Mouse (Mus musculus): ENCODE results near the gene Irs2. TPM values are rescaled to one million over a fixed set of nuclear protein-coding genes. Genes with fewer than 3 reads are reported as not detected.

Irs2 gene
- total RNA-seq, 2 experiments from 2014 or later: 44.9 to 54.0 TPM

DNA sequence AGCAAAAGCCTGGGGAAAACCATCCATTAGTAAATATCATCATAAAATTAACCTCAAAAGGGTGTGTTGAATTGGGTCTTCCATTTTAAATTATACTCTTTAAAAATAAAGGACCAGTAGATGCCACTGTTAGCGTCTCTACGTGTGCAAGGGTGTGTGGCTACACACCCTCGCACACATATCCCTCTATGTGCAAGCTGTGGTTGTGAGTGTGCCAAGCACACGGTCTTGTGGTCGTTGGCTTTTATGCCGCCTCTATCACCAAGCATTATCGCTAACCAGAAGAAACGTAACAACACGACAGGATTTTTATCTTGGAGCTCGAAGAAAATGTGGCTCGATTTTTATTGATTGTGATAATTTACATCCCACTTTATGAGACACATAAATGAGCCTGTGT is 2.1 kb upstream of the Irs2 start:
- DNase-seq (ENCODE audit: low spot score in 2 of 2): no peak

DNA sequence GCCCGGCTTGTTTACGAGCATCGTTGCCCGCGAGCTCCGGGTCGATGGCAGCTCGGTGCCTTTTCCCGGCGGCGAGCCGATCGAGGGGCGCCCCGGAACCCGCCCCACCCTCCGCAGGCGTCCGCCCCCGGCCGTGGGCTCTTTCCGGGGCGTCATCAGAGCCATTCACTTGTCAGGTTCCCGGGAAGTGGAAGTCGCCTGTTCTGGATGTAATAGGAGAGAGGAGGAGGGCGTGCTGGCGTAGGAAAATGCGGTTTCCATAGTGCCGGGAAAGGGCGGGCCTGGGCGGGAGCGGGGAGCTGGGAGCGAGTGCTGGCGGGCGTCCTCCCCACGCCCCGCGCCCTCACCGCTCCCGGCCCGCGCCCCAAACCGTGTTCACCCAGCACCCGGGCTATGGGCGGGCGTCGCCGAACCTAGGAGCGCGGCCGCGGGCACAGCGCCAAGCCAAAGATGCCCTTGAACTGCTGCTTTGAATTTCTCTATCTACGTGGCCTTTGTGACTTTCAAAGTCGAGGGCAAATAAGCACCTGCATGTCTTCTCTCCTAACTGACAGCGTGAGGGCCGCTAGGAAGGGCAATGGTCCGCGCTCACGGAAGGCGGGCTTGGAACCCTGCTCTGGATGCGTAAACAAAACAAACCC is 1.3 kb upstream of the Irs2 start:
- no peak for DNase-seq (ENCODE audit: low spot score in 2 of 2)

DNA sequence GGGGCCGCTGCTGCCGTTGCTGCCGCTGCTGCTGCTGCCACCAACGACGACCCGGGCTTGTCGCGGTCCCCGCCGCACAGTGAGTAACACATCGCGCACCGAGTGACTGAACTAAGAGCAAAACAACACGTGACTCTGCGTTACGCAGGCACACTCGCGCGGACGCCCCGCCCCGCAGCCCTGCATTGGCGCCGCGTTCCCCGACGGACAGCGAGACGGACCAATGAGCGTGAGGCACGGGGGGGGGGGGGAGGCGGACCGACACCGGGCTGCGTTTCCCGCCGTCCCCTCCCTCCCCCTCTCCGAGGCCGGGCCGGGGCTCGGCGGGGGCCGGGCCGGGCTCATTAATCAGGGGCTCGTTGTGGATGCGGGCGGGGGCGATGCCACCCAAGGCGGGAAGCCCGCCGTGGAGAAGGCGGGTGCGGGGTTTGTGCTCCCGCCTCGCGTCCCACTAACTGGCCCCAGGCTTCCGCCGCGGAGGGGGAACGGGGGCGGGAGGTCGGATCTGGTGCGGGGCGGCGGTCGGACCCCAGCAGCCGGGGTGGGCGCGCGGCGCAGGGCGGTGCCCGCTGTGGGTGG is 673 bp upstream of the Irs2 start:
- DNase-seq (ENCODE audit: low spot score in 2 of 2): peak; percentile 97 to 98

DNA sequence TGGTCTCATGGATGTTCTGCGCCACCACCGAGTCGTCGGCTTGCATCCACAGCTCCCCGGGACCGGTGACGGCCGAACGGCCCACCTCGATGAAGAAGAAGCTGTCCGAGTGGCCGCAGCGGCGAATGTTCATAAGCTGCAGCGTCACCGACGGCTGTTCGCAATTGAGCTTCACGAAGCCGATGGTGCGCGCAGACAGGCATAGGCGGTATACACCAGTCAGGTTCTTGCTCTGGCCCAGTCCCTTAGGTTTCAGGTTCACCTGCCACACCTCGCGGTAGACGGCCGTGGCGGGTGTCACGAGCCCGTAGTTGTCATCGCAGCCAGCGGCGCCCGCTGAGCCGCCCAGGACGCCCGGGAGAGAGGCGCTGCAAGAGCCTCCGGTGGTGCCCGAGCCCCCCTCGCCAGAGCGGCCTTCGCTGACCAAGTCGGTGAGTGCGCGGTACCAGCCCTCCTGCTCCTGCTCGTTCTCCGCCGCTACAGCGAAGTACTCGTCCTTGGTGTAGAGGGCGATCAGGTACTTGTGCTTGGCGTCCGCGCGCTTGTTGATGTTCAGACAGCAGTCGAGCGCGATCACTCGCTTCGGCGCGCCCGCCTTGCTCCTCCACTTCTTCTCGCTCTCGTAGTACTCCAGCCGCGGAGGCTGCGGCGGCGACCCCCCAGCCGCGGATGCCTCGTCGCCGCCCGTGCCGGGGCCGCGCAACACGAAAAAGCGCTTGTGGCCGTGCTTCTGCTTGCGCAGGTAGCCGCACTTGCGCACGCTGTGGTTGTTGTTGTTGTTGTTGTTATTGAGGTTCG is 478 bp downstream of the Irs2 start:
- peak; percentile 60 to 69 for DNase-seq (ENCODE audit: low spot score in 2 of 2)

DNA sequence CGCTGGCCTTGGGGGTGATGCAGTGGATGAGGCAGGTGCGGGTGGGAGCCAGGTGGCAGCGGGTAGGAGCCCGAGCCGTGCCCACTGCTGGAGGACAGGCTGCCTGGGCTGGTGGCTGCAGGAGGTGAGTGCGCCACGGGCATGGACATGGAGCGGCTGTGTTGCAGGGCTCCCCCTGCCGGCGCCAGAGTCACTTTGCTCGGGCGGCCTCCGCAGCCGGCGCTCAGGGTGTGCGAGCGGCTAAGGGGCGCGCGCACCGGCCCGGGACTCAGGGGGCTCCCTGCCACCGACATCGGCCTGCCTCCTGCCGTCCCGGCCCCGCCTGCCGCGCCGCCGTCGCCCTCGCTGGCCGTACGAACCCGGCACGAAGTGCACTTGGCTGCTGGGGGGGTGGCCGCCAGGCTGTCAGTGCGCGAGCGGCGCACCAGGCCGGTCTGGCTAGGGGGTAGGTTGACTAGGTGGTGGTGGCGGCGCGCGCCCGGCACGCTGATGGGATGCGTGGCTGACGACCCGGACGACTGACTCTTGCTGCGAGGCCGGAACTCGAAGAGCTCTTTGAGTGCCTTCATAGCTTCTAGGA is 1.2 kb downstream of the Irs2 start:
- peak; percentile 92 to 96 for DNase-seq (ENCODE audit: low spot score in 2 of 2)

DNA sequence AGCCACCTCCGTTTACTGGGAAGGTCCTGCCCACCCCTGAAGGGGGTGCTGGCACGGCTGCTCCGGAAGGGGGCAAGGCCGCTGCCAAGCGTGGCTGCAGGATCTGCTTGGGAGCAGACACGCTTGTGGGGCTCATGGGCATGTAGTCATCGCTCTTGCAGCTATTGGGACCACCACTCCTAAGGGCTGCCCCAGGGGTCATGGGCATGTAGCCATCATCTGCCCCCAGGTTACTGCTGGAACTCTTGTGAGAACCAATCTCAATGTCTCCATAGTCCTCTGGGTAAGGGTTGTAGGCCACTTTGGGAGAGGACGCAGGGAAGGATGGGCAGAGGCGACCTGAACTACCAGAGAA is 2.0 kb downstream of the Irs2 start:
- peak in 1 of 2 experiments; percentile 33 for DNase-seq (ENCODE audit: low spot score in 2 of 2)

DNA sequence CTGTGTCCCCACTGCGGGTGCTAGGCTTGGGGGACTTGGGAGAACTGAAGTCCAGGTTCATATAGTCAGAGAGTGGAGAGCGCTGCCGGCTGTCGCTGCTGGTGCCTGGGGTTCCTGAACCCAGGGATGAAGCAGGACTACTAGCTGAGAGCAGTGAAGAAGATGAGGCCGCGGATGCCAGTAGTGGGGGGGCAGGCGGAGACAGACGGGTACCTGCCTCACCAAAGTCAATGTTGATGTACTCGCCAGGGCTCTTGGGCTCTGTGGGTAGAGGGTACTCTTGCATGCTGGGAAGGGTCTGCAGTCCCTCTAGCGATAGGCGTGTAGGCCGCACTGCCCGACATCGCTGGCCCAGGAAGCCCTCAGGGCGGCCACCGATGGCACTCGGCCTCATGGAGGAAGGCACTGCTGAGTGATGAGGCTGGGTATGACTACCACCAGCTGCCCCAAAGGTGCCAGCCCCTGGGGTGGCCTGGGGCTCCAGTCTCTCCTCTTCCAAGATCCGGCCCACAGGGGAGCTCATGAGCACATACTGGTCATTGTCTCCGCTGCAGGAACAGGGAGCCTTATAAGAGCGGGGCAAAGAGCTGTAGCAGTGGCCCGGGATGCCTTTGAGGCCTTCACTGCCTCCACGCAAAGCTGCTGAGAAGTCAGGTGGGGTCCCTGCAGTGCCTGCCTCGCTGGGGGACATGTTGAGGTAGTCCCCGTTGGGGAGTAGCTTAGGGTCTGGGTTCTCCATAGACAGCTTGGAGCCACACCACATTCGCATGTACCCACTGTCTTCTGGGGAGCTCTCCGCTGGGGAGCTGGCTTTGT is 2.6 kb downstream of the Irs2 start:
- peak in 1 of 2 experiments; percentile 36 for DNase-seq (ENCODE audit: low spot score in 2 of 2)

DNA sequence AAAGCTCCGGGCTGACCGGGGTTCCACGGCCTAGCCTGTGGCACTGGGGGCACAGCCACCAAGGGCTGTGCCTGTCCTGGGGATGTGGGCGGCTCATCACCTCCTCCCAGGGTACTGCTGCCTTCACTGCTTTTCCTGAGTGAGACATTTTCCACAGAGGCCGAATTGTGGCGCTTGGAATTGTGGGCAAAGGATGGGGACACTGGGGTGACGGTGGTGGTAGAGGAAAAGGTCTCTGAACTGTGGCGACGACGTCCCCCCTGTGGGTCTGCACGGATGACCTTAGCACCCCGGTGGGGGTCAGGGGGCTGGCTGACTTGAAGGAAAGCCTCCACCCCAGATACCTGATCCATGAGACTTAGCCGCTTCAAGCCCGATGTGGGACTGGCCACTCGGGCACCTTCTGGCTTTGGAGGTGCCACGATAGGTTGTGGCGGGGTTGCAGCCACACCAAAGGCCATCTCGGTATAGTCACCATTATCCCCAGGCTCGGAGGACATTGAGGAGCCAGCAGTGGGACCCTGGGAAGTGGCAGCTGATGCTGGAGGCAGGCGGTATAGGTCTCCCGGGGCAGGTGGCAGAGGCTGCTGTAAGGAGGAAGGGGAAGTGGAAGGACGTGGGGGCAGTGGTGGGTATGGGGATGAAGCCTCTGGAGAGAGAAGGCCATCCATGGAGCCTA is 3.3 kb downstream of the Irs2 start:
- DNase-seq (ENCODE audit: low spot score in 2 of 2): no peak

DNA sequence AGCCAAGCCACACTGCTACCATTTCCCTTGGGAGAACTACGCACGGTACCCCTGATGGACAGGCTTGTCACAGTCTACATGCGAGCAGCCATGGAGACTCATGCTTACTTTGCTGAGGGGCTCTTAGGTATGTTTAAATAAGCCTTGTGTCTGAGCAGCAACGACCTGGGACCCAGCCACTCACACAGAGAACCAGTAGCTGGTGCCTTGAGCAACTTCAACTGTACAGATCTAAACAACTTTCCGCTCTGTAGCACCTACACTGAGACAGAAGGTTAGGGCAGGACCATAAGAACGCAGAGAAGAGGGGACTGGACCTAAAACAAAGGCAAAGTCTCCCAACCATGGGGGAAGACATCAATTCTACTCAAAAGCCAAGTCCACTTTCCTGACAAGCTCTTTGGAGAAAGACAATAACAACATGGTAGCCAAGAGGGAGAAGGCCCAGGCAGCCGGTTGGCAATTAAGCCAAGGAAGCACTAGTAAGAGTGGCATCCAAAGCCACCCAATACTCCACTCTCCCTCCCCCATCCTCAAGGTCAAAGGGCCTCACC is 4.3 kb downstream of the Irs2 start:
- DNase-seq (ENCODE audit: low spot score in 2 of 2): no peak

DNA sequence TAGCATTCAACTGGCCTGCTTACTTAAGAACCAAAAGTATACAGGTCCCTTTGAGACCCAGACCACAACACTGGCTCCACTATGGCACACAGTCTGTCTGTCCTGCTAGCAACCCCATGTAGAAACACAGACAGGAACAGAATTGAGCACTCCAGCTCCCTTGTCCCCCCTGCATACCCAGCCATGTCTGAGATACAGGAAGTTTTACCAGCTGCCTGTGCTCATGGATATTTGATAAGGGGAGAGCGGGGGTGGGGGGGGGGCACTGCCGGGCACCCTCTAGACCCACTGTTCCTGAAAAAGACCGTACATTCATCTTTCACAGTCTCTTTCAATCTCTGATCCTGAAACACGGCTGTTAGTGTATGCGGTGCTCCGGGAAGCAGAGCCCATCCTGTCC is 5.0 kb downstream of the Irs2 start:
- DNase-seq (ENCODE audit: low spot score in 2 of 2): no peak

DNA sequence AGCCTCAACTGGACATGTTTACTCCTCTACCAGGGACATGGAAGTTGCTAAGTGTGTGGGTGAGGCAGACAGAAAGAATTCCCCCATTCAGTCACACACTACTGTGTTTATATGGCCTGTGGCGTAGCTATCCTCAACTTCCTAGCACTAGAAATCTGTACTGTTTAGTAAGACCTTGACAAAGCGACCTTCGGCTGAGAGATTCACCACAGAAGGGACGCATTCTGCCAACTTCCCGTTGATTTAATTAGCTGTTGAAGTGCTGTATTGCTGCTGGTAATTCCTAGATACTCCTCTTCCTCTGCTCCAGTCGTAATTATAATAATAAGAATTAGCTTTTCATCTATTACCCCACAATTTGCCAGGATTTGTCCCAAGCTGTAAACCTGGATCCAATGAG is 5.4 kb downstream of the Irs2 start:
- no peak for DNase-seq (ENCODE audit: low spot score in 2 of 2)

DNA sequence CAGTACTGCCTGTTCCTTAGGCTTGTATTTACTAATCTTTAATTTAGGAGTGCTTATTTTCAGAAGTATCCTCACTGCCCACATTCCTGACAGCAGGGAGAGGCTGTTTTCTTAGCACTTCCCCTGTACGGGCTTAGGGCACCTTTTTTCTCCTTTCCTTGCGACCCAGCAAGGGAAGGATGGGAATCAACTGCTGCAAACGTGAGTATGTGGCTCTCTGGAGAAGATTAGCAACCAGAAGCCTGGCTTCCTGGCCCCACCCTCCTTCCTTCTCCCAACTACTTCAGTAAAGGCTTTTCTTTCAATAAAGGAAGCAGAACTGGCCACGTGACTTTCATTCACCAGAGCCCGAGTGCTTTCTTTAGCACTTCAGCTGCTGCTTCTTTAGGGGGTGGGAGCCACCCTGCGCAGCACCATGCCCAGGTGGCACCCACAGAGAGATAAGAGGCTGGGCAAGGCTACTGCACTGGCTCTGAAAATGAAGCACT is 7.2 kb downstream of the Irs2 start:
- no peak for DNase-seq (ENCODE audit: low spot score in 2 of 2)

DNA sequence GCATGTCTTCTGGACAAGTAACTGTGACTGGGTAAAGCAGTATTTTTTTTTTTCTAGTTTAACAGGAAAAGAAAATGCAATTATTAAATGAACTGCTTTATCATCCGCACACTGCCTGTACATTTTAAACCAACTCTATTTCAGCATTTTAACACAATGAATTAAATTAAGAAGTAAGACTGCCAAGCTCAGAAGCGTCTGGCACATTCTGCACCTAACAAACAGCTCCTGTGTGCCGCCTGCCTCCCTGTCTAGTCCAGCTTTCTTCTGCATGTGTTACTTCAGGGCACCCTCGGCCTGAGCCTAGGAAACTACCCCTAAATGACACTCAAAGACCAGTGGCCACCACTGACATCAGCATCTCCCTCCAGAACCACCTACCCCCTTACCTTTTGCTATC is 8.7 kb downstream of the Irs2 start:
- no peak for DNase-seq (ENCODE audit: low spot score in 2 of 2)

DNA sequence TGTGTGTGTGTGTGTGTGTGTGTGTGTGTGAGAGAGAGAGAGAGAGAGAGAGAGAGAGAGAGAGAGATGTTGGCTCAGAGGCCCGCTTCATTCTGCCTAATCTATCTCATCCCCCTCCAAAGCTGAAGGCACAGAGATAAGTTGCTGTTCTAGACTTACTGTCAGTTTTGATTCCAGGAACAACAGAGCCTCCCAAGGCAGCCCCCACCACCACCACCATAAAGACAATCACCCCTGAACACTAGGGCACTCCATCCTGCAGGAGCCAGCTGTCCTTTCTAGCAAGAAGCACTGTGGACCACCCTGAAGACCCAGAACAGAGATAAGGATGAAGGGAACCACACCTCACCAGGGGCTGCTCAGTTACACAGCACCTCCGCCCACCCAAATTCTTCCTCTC is 12.0 kb downstream of the Irs2 start:
- DNase-seq (ENCODE audit: low spot score in 2 of 2): no peak

DNA sequence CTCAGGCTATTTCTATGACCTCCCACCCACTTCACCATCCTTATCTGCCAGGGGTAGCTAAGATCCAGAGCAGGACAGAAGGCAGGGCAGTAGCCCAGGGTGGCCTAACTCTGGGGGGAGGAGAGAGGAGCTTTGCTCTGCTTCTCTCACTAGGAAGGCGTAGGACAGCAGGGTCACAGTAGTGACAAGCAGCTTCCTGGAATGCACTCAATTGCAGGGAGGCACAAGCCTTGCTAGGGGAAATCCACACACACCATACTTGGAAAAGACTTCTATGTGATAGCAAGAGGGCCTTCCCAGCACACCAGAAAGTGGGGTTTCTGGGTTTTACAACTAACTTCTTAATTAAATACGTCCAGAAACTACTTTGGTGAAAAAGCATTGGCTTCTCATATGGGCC is 12.5 kb downstream of the Irs2 start:
- DNase-seq (ENCODE audit: low spot score in 2 of 2): no peak

DNA sequence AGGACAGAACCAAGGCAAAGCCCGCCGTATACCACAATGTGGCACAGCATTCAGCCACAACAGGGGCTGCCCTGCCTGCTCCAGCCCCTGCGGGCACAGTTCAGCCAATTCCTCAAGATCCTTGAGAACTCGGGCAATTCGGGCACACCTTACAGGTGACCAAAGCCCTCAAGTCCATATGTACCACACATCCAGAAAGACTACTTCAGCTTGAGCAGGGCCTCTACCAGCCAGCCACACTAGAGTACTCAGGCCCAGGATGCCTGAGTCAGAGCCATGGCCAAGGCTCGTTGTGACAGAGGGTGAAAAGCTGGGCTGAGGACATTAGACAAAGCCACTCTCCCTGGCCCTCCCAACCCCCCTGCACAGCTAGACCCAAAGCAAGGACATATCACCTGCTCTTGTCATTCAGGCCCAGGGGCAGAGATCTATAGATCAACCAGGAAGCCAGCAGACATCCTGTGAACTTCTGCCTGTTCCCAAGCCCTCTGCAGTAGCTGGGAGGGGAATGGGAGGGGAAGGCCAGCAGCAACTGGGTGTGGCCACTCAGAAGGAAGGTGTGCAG is 13.8 kb downstream of the Irs2 start:
- DNase-seq (ENCODE audit: low spot score in 2 of 2): no peak

DNA sequence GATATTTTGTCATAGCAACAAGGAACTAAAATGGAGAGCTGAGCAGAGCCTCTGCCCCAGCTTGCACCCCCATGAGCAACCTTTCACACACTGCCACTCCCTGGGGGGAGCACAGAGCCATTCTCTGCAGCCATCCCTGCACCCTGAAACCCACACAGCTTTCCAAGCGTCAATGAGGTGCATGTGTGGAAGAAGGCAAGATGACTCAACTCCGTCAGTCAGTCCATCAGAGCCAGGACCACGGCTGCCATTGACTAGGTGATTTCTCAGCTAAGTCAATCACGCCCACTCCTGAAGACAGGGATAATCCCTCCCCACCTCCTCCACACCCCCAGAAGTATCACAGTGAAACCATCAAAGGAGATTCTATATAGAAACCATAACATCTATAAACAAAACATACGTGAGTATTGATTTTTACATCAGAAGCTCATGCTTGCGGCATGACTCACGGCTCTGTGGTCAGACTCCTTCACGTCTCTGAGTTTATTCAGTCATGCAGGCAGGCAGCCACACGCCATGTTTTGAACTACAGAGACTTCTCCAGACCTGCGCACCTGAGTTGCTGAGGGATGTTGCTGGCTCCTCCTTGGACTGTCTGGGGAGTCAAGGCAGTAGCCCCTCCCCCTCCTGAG is 14.6 kb downstream of the Irs2 start:
- no peak for DNase-seq (ENCODE audit: low spot score in 2 of 2)

DNA sequence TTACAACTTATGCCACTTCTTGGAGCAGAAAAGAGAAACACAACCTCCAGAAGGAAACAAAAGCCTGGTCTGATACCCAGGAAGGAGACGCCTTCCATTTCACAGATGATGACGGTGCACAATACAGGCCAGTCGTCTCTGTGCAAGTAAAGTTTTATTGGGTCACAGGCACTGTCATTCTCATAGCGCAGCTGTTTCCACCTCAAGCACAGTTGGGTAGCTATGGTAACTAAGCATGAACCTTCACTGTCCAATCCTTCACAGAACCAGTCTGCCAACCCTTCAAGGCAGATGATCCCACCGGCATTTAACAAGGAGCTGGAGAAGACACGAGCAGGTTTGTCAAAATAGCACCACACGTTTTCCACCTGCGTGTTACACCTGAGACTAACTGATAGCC is 16.2 kb downstream of the Irs2 start:
- DNase-seq (ENCODE audit: low spot score in 2 of 2): no peak

DNA sequence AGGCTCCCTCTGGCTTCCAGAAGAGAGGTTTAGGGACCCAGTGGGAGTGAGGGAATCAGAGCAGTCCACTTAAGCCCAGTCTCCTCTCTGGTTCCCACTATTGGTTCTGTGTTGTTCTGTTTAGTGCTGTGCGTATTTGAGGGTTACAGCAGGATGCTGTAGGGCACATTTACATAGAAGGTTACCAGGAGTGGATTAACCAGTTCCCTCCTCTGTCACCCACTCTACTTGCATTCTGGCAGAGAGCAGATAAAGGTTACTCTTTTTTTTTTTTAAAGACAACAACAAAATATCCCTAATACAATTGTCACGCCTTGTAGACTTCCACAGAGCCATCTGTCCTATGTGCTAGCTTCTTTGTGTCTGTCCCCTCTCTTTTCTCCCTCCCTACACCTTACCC is 16.9 kb downstream of the Irs2 start:
- no peak for DNase-seq (ENCODE audit: low spot score in 2 of 2)
